Mouse (Mus musculus): ENCODE measurements around the gene Tvp23b.

Tvp23b gene

DNA sequence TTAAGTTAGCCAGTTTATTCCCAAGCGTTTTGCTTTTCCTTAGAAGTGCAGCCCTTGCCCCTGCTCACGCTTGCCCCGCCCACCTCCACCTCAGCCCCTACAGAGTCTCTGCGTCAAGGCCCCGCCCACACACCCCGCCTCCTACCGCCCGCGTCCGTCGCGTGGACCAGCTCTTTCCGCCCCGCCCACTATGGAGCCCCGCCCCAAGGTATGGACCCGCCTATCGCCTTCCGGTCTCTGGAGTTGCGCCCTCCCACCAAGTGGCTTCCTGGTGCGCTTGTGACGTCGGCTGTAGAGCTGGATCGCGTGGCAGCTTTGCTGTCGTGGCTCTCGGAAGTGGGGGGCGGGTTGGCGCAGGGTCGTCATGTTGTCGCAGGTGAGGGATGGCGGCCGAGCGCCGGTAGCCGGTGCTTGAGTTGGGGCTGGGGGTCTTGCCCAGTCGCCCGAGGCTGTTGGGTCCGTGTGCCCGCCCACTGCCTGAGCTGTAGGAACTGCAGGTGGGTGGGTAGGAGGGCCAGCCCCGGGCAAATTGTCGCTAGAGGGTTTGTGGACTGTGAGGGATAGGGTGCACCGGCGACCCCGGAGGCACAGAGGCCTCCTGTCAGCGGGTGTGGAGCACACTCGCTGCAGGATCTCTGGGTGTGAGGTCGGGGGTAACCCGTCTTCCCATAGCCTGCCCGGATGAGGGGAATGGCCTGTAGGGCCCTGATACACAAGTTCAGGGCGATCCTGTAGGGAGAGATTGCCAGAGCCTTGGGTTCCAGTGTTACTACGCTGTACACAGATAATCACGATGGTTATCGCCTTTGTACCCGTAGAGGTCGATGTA is at the start of gene Tvp23b:
Gene Tvp23b (plus strand): TSS at position 236 of the 829 bp plus-strand sequence.
- peak; percentile 96 for DNase-seq

GRCm38 (mm10) chr11:62830387-62830786 is 48.9 kb upstream of the Tvp23b start:
- no peak for DNase-seq

DNA sequence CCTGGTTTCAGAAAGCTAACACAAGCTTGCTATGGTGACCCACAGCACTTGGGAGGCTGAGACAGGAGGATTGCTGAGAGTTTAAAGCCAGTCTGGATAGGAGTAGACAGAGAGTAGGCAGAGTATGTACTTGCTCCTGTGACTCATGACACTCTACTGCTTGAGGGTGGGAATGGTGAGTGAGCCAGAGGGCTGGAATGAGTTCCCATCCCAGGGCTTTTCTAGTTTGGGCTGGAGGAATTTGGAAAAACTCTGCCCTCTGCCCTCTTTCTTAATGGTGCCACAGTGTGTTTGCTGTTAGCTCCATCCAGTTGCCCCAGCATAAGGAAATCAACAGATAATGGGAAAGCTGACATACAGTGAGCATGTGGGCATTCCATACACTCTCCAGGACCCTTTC is 47.3 kb upstream of the Tvp23b start:
- no peak for DNase-seq

DNA sequence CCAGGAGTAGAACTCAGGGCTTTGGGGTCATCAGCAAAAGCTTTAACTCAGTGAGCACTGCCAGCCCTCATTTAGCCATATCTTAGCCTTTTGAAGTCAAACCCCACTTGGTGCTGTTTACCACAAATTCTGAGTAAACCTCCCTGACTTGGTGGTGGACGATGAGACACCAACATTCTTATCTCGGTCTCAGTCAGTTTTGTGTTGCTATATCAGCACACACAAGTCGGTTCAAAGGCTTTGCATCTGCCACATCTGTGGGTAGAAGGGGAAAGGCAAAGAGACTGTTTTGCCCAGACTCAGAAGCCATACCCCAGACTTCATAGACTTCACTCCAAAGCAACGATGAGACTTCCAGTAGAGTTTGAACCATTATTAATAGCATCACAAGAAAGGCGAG is 34.7 kb upstream of the Tvp23b start:
- no peak for DNase-seq

DNA sequence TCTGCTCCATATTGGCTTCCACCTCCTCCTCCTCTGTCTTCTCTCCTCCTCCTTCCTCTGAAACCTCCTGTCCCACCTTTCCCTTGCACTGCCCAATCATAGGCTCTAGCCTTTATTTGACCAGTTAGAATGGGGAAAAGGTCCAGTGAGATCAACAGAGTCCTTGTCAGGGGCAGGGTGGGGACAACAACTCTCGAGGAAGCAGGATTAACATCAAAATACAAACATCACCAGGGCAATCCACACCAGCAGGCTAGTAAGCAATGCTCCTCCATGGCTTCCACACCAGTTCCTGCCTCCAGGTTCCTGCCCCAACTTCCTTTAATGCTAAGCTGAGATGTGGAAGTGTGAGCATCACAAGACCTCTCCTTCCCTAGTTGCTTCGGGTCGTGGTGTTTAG is 33.5 kb upstream of the Tvp23b start:
- no peak for DNase-seq

DNA sequence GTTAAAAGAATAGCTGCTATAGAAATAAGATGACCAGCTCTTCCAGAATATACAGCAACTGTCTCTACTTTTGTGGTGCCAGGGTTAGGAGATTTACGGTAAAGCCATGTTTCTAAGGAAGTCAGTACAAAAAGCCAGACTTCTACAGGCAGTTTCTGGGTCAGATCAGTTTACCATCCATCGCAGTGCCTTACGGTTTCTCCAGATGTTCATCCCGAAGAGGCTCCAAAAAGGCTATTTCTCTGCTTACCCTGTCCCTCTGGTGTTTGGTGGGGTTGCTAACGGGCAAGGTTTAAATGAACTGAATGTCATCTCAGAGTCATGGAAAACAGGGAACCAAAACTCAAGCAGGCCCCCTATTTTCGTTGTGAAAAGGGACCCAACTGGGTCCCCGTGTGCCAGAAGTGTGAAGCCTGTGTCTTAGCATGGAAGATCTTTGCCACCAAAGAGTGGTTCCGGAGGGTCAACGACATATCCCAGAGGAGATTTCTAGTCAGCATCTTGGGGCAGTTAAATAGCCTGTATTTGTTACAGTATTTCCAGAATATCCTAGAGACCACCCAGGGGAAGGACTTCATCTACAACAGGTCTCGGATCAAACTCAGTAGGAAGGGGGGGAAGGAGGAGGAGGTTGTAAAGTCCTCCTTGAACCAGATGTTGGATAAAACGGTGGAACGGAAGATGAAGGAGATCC is 32.1 kb upstream of the Tvp23b start, which contains the start of gene Fbxw10:
Gene Fbxw10 (plus strand): TSS at position 109 of the 694 bp plus-strand sequence.
- no peak for DNase-seq

- DNase-seq: no peak
Measured at GRCm38 (mm10) chr11:62847655-62848191, 31.5 kb upstream of the Tvp23b start.

- DNase-seq: no peak
Measured at GRCm38 (mm10) chr11:62848301-62848700, 31.0 kb upstream of the Tvp23b start.

DNA sequence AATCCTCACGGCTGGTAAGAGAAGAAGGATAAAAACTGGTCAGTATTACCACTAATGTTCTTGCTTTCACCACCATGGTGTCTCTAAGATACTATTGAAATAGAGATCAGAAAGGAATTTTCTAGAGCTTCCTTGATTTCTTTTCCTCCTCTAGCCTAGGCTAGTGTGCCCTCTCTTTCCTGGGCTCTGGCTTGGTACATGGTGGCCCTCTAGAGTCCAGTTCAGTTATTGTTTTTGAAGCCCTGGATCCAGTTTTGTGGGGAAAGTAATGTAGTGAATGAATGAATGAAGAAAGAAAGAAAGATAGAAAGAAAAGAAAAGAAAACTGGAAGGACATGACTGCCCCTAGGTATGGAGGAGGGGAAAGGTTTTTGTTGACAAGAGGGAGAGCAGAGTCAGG is 28.1 kb upstream of the Tvp23b start:
- no peak for DNase-seq

DNA sequence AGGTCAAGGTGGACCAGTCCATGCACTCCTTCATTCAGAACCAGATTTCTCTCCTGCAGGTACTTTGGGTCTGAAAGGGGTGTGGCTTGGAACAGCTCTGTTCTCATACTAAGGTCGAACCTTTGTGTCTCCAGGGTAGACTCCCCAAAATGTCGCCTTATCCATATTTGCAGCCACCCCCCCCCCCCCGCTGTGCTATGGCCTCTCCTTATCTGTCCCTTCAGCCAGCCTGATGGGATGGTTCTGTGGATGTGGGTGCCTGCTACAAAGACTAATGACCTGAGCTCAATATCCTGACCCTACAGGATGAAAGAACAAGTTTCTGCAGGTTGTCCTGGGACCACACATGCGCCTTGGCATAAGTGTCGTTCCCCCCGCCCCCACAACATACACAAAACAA is 25.9 kb upstream of the Tvp23b start:
- DNase-seq: no peak

DNA sequence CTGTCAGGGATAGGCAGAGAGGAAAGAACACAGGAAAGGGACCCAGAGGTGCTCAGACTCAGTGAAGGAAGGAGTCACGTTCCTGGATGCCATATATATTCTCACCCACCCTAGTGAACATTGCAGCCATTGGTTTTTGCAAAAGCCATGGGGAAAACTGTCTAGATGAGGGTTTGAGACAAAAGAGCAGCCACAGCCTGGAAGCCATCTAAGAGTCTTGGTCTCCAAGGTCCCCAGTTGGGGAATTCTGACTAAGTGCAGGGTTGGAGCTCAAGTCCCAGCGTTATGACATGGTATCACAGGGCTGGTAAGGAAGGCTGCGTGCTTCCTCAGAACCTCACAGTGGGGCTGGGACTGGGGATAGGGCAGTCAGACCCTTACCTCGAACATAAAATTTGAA is 13.7 kb upstream of the Tvp23b start:
- DNase-seq: no peak

DNA sequence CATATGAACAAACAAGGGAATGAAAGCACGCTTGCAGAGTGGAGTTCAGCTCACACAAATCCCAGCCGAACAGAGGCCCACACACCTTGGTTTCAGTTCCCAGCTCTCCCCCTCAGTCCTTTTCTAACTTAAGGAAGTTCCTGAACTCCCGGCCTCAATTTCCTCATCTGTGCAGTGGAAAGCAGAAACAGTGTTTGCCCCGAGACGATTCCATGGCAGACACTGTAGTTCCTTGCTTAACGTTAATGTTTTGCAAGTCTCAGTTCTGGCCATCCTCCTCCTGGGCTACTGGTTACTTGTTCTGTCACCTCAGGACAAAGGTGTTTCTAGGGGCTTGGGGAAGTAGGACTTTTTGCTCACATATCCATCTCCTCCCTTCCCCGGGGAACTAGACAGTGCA is 12.6 kb upstream of the Tvp23b start:
- DNase-seq: no peak

- no peak for DNase-seq
Measured at GRCm38 (mm10) chr11:62869201-62869600, 10.1 kb upstream of the Tvp23b start.

GRCm38 (mm10) chr11:62869715-62870371 is 9.4 kb upstream of the Tvp23b start:
- DNase-seq: no peak

GRCm38 (mm10) chr11:62873479-62873878 is 5.8 kb upstream of the Tvp23b start:
- DNase-seq: no peak

GRCm38 (mm10) chr11:62875696-62876095 is 3.6 kb upstream of the Tvp23b start:
- no peak for DNase-seq

DNA sequence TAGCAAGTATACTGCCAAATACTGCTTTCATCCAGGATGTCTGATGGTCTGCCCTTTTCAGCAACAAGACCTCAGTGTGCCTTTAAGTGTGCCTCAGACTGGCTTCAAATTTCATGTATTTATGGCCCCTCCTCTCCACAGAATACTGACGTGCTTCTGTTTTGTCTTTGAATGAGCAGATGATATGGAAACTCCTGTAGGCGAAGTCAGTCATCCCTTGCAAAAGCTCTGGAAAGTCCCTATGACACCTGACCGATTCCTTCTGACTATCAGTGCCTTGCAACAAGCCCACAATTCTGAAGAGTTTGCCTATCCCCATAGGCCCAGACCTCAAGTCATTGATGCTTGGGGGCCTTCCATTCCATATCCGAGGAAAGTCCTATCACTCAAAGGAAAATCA is 2.8 kb upstream of the Tvp23b start:
- DNase-seq: no peak

DNA sequence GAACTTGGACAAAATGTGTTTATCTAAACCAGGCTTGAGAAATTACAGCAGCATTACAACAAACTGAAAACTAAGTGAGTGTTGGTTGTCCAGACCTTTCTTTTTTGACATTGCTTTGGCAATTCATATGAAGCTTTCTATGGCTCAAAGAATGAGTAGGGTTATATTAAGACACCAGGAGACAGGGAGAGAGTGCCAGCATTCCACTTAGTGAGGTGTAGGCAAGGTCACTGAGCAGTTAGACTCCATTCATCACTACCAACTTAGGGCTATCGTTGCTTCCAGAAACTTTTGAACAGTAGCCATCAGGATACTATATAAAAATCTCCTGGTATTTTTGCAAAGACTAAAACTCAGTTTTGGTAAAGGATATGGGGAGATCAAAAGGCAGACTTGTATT is 1.9 kb upstream of the Tvp23b start:
- DNase-seq: no peak

DNA sequence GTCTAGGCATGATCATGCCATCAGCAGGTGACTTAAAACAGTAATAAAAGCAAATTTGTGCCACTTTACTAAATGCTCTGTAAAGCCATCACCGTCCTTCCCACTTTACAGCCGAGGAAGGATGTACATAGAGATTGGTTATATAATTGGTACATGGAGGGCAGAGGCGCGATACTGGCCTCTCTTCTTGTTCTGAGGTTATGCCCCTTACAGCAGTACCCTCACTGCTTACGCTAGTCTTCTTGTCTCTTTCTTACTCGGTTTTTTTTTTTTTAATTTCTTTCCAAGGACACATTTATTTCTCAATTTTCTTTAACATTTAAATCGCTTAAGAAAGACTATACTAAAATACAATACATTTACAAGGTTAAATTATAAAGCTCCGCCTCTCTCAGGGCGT is 527 bp upstream of the Tvp23b start:
- no peak for DNase-seq

- no peak for DNase-seq
Measured at GRCm38 (mm10) chr11:62883407-62883806, 4.2 kb downstream of the Tvp23b start.

DNA sequence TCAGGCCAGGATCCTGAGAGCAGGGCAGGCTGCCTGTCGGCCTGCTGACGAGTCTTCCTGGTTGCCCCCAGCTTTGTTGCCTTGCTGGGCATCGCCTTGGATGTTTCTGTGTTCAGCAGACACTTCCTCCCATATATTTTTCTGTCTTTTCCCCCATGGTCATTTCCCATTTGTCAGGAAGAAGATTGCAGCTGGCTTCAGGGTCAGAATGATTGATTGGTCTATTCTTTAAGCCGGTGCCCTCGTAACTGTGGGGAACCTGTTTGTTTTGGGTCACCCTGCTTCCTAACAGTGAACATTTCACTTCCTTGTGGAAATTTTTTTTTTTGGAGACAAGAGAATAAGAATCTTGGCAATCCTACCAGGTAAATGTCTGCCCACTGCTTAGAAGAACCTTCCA is 6.1 kb downstream of the Tvp23b start:
- peak; percentile 28 for DNase-seq

GRCm38 (mm10) chr11:62890796-62891195 is 11.5 kb downstream of the Tvp23b start:
- no peak for DNase-seq

DNA sequence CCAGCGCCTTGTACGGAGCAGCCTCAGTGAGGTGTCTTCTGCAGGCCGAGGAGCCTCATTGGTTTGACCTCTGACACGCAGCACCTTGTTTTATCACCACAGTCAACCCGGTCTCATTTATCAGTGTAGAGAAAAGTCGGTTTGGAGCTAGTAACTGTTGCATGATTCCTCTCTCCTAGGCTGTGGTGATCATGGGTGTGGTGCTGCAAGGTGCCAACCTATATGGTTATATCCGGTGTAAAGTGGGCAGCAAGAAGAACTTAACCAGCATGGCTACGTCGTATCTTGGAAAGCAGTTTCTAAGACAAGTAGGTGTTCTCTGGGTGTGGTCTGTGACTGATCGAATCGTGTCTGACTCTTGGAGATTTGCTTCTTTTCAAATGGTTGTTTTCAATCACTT is 12.5 kb downstream of the Tvp23b start:
- DNase-seq: no peak

Data from kidney, adult 11 months (tissue).